Mouse (Mus musculus): Measurements from ENCODE around the gene Paox. TPM values are rescaled to one million over a fixed set of nuclear protein-coding genes. Genes with fewer than 3 reads are reported as not detected.

Gene Paox
- polyA plus RNA-seq, 1 experiment from 2014 or later, result 17.1 TPM

DNA sequence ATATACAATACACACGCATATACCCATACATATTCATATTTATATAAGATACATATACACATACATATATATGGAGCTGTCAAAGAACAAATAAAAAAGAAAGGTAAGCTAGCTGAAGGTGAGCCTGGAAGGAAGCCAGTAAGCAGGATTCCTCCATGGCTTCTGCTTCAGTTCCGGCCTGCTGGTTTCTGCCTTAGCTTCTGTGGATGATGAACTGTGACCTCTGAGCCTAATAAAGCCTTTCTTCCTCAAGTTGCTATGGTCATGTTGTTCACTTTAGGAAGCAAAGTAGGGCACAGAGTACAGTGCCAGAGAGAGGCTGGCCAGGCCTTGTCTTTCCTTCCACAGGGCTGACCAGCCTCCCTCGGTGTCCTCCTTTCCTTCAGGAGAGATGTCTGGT is 55.3 kb downstream of the Paox start:
- Histone ChIP-seq H3K9ac (ENCODE audit: low read depth, low read length) (no peak overlapping the region), H3K4me1 (ENCODE audit: control insufficient read depth, insufficient read depth, low read length) (no peaks in the 10 kb centered on the region)

DNA sequence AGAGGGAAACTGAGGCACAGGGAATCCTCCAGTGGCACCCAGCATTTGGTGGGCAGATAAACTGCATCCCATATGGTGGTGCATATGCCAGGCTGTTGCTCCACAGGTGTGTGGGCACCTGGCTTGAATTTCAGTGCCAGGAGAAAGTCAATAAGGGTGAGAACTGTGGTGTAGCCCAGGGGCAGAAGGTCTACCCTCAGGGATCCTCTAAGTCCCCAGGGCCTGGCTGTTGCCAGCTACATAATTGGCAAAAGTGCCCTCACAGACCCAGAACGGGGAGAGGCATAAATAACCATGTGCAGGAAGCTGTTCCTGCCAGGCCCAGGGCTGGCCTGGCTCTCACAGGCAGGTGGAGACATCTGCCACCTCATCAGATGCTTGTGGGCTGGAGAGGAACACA is 57.3 kb downstream of the Paox start, which contains the start of gene Olfr523:
Olfr523 (plus strand) TSS at position 282 of the 400 bp plus-strand sequence.
- no peak for ATAC-seq (replicated peaks; ENCODE audit: insufficient number of reproducible peaks, low FRiP score, low TSS enrichment)
- Histone ChIP-seq H3K4me2 (no peak within 1 kb of the TSS), H3K4me1 (ENCODE audit: control insufficient read depth, insufficient read depth, low read length) (no peaks in the 10 kb centered on the region), H3K9ac (ENCODE audit: low read depth, low read length) (no peak within 1 kb of the TSS), H3K36me3 (ENCODE audit: control insufficient read depth, insufficient read depth, low read length) (no peaks in the 10 kb centered on the region), H3K9me3 (replicated peaks; ENCODE audit: control insufficient read depth, low read length) (no peaks in the 10 kb centered on the region), H3K27ac (ENCODE audit: low read depth, low read length) (no peak within 1 kb of the TSS), H3K4me3 (ENCODE audit: low read depth, low read length) (no peak within 1 kb of the TSS), H3K27me3 (ENCODE audit: control insufficient read depth, insufficient read depth, low read length) (no peaks in the 10 kb centered on the region)
- 37% methylated on average over 1 of the region's 1 CpGs for WGBS (ENCODE audit: insufficient replicate concordance)

More for the DNA sequence above, 55.3 kb downstream of the Paox start:
- no peak for ATAC-seq (replicated peaks; ENCODE audit: insufficient number of reproducible peaks, low FRiP score, low TSS enrichment)
- no peak overlapping the region for H3K4me3 ChIP-seq (ENCODE audit: low read depth, low read length)
- H3K27ac ChIP-seq (ENCODE audit: low read depth, low read length), result no peak overlapping the region
- 84% methylated on average over 3 of the region's 3 CpGs for WGBS (ENCODE audit: insufficient replicate concordance)
- H3K36me3 ChIP-seq (ENCODE audit: control insufficient read depth, insufficient read depth, low read length), result no peaks in the 10 kb centered on the region
- H3K27me3 ChIP-seq (ENCODE audit: control insufficient read depth, insufficient read depth, low read length), result no peaks in the 10 kb centered on the region
- no peak overlapping the region for H3K4me2 ChIP-seq
- H3K9me3 ChIP-seq (replicated peaks; ENCODE audit: control insufficient read depth, low read length), result no peaks in the 10 kb centered on the region

DNA sequence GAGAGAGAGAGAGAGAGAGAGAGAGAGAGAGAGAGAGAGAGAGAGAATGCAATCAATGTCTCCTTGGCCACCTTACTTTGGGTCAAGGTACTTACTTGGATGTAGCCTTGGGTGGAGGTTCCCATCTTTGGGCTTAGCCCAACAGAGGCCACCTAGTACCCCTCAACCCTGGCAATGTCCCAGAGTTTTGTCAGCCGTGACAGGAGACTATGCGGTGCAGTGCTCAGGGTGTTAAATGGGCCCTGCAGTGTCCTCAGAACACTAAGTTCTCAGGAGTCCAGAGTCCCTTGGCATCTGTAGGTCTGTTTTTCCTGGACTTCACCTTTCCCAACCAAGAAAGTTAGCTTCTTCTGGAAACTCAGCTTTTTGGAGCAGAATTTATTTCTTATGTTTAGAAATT is 63.6 kb downstream of the Paox start:
- Histone ChIP-seq H3K4me1 (ENCODE audit: control insufficient read depth, insufficient read depth, low read length) (no peaks in the 10 kb centered on the region), H3K4me2 (no peak overlapping the region), H3K36me3 (ENCODE audit: control insufficient read depth, insufficient read depth, low read length) (no peaks in the 10 kb centered on the region), H3K27ac (ENCODE audit: low read depth, low read length) (no peak overlapping the region), H3K27me3 (ENCODE audit: control insufficient read depth, insufficient read depth, low read length) (no peaks in the 10 kb centered on the region), H3K9me3 (replicated peaks; ENCODE audit: control insufficient read depth, low read length) (no peaks in the 10 kb centered on the region), H3K4me3 (ENCODE audit: low read depth, low read length) (no peak overlapping the region), H3K9ac (ENCODE audit: low read depth, low read length) (no peak overlapping the region)
- 90% methylated on average over 2 of the region's 2 CpGs for WGBS (ENCODE audit: insufficient replicate concordance)
- no peak for ATAC-seq (replicated peaks; ENCODE audit: insufficient number of reproducible peaks, low FRiP score, low TSS enrichment)

DNA sequence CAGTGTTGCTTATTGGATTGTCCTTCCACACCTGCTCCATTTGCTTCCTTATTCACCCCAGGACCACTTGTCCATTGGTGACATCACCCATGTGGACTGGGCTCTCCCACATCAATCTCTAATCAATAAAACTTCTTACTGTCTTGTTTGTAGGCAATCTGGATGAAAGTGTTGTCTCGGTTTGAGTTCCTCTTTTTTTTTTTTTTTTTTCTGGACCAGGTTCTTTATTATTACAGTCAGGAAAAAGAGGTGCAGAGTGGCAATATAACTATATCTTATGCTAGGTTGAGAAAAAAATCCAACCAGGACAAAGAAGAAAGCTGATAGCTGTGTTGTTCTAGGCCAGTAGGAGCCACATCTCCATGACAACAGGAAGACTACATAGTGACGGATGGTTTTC is 65.1 kb downstream of the Paox start:
- H3K9me3 ChIP-seq (replicated peaks; ENCODE audit: control insufficient read depth, low read length), result no peaks in the 10 kb centered on the region
- H3K27me3 ChIP-seq (ENCODE audit: control insufficient read depth, insufficient read depth, low read length), result no peaks in the 10 kb centered on the region
- 77% methylated on average over 2 of the region's 2 CpGs for WGBS (ENCODE audit: insufficient replicate concordance)
- H3K4me2 ChIP-seq, result no peak overlapping the region
- H3K36me3 ChIP-seq (ENCODE audit: control insufficient read depth, insufficient read depth, low read length), result no peaks in the 10 kb centered on the region
- no peak overlapping the region for H3K9ac ChIP-seq (ENCODE audit: low read depth, low read length)
- H3K27ac ChIP-seq (ENCODE audit: low read depth, low read length), result no peak overlapping the region
- no peak overlapping the region for H3K4me3 ChIP-seq (ENCODE audit: low read depth, low read length)
- ATAC-seq (replicated peaks; ENCODE audit: insufficient number of reproducible peaks, low FRiP score, low TSS enrichment), result no peak
- no peaks in the 10 kb centered on the region for H3K4me1 ChIP-seq (ENCODE audit: control insufficient read depth, insufficient read depth, low read length)

DNA sequence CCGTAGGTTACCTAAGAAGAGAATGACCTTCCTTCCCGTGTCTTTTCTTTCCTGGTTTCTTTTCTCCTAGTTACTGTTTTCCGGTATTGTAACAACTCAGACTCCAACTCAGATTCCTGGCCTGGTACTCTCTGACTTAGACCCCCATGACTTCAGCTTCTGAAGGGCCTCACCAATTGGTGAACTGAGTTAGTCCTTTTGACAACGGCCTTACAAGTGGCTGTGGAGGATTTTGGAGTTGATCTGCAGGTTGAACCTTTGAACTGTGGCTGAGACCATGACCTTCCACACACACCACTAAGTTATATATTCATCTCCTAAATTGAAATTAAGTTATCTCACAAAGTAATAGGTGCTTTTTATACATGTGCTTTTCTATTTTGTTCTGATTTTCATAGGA is 68.6 kb downstream of the Paox start:
- 75% methylated on average over 4 of the region's 4 CpGs for WGBS (ENCODE audit: insufficient replicate concordance)
- H3K9me3 ChIP-seq (replicated peaks; ENCODE audit: control insufficient read depth, low read length), result no peaks in the 10 kb centered on the region
- no peak overlapping the region for H3K4me3 ChIP-seq (ENCODE audit: low read depth, low read length)
- ATAC-seq (replicated peaks; ENCODE audit: insufficient number of reproducible peaks, low FRiP score, low TSS enrichment), result no peak
- no peaks in the 10 kb centered on the region for H3K27me3 ChIP-seq (ENCODE audit: control insufficient read depth, insufficient read depth, low read length)
- no peak overlapping the region for H3K27ac ChIP-seq (ENCODE audit: low read depth, low read length)
- no peak overlapping the region for H3K9ac ChIP-seq (ENCODE audit: low read depth, low read length)
- no peaks in the 10 kb centered on the region for H3K36me3 ChIP-seq (ENCODE audit: control insufficient read depth, insufficient read depth, low read length)
- no peak overlapping the region for H3K4me2 ChIP-seq
- H3K4me1 ChIP-seq (ENCODE audit: control insufficient read depth, insufficient read depth, low read length), result no peaks in the 10 kb centered on the region

Other genes with a start within 250 kb of the Paox start
- 0.03 TPM in 1 of 2 replicates, not detected in the other for gene Kndc1, start 221.1 kb upstream of the Paox start, polyA plus RNA-seq (2014; fragmentation: Nextera tagmentation; extraction: Ambion mirVana)
- gene Utf1, start 172.0 kb upstream of the Paox start, polyA plus RNA-seq (2014; fragmentation: Nextera tagmentation; extraction: Ambion mirVana), result not detected in 2 replicates
- gene 6430531B16Rik, start 137.0 kb upstream of the Paox start, polyA plus RNA-seq (2014; fragmentation: Nextera tagmentation; extraction: Ambion mirVana), result 0.21 and 0.29 TPM in 2 replicates
- 1.0 and 1.4 TPM in 2 replicates for gene Adam8, start 123.2 kb upstream of the Paox start, polyA plus RNA-seq (2014; fragmentation: Nextera tagmentation; extraction: Ambion mirVana)
- 31.9 and 34.3 TPM in 2 replicates for gene Zfp511, start 79.4 kb upstream of the Paox start, polyA plus RNA-seq (2014; fragmentation: Nextera tagmentation; extraction: Ambion mirVana)
- 37.3 and 42.1 TPM in 2 replicates for gene Tubgcp2, start 79.1 kb upstream of the Paox start, polyA plus RNA-seq (2014; fragmentation: Nextera tagmentation; extraction: Ambion mirVana)
- gene Msx3, start 66.7 kb upstream of the Paox start, polyA plus RNA-seq (2014; fragmentation: Nextera tagmentation; extraction: Ambion mirVana), result 0.14 TPM in 1 of 2 replicates, not detected in the other
- 0.24 and 0.54 TPM in 2 replicates for gene Caly, start 33.3 kb upstream of the Paox start, polyA plus RNA-seq (2014; fragmentation: Nextera tagmentation; extraction: Ambion mirVana)
- not detected in 2 replicates for gene Prap1, start 22.4 kb upstream of the Paox start, polyA plus RNA-seq (2014; fragmentation: Nextera tagmentation; extraction: Ambion mirVana)
- 69.3 and 71.7 TPM in 2 replicates for gene Fuom, start 13.4 kb upstream of the Paox start, polyA plus RNA-seq (2014; fragmentation: Nextera tagmentation; extraction: Ambion mirVana)
- 179 and 198 TPM in 2 replicates for gene Echs1, start 677 bp downstream of the Paox start, polyA plus RNA-seq (2014; fragmentation: Nextera tagmentation; extraction: Ambion mirVana)
- gene Mtg1, start 21.8 kb downstream of the Paox start, polyA plus RNA-seq (2014; fragmentation: Nextera tagmentation; extraction: Ambion mirVana), result 24.8 and 33.7 TPM in 2 replicates
- gene Sprn, start 39.1 kb downstream of the Paox start, polyA plus RNA-seq (2014; fragmentation: Nextera tagmentation; extraction: Ambion mirVana), result 0.04 TPM in 1 of 2 replicates, not detected in the other
- not detected in 2 replicates for gene Olfr522, start 49.0 kb downstream of the Paox start, polyA plus RNA-seq (2014; fragmentation: Nextera tagmentation; extraction: Ambion mirVana)
- gene Olfr523, start 57.4 kb downstream of the Paox start, polyA plus RNA-seq (2014; fragmentation: Nextera tagmentation; extraction: Ambion mirVana), result not detected in 2 replicates
- not detected in 2 replicates for gene Olfr524, start 90.2 kb downstream of the Paox start, polyA plus RNA-seq (2014; fragmentation: Nextera tagmentation; extraction: Ambion mirVana)
- gene Cd163l1, start 102.5 kb downstream of the Paox start, polyA plus RNA-seq (2014; fragmentation: Nextera tagmentation; extraction: Ambion mirVana), result not detected in 2 replicates
- gene 5830411N06Rik, start 131.5 kb downstream of the Paox start, polyA plus RNA-seq (2014; fragmentation: Nextera tagmentation; extraction: Ambion mirVana), result not detected in 2 replicates
- not detected in 2 replicates for gene Olfr525, start 205.1 kb downstream of the Paox start, polyA plus RNA-seq (2014; fragmentation: Nextera tagmentation; extraction: Ambion mirVana)
- gene Olfr527, start 218.2 kb downstream of the Paox start, polyA plus RNA-seq (2014; fragmentation: Nextera tagmentation; extraction: Ambion mirVana), result not detected in 2 replicates
- not detected in 2 replicates for gene Olfr60, start 245.9 kb downstream of the Paox start, polyA plus RNA-seq (2014; fragmentation: Nextera tagmentation; extraction: Ambion mirVana)

All from heart, embryonic 11.5 days (tissue).